Mouse (Mus musculus): ENCODE measurements around the gene Resp18. TPM values are rescaled to one million over a fixed set of nuclear protein-coding genes. Genes with fewer than 3 reads are reported as not detected.
A peak's percentile ranks its signal among the peaks of the same experiment; 100 is the strongest.

Gene Resp18
- polyA plus RNA-seq, 1 experiment, result not detected

- Histone ChIP-seq H3K4me3 (ENCODE audit: insufficient read depth, low read length) (no peak overlapping the region), H3K27ac (ENCODE audit: insufficient read depth, low read depth, low read length) (no peak overlapping the region), H3K4me1 (ENCODE audit: control insufficient read depth, insufficient read depth, low read length) (peaks cover 13% of the 10 kb centered on the region)
- TF ChIP-seq CTCF (IDR thresholded peaks at IDR 0.05; ENCODE audit: low read depth, low read length) (no peak), POLR2A (IDR thresholded peaks at IDR 0.05; ENCODE audit: borderline replicate concordance, low read depth, low read length) (no peak)
These were observed 25.2 kb downstream of the Resp18 start for GRCm38 (mm10) chr1:75253029-75253428.

GRCm38 (mm10) chr1:75252308-75252707 is 25.9 kb downstream of the Resp18 start:
- Histone ChIP-seq H3K4me1 (ENCODE audit: control insufficient read depth, insufficient read depth, low read length) (peaks cover 15% of the 10 kb centered on the region), H3K4me3 (ENCODE audit: insufficient read depth, low read length) (no peak overlapping the region), H3K27ac (ENCODE audit: insufficient read depth, low read depth, low read length) (no peak overlapping the region)
- TF ChIP-seq CTCF (IDR thresholded peaks at IDR 0.05; ENCODE audit: low read depth, low read length), result no peak
- TF ChIP-seq POLR2A (IDR thresholded peaks at IDR 0.05; ENCODE audit: borderline replicate concordance, low read depth, low read length), result no peak

- Histone ChIP-seq H3K27ac (ENCODE audit: insufficient read depth, low read depth, low read length) (no peak overlapping the region), H3K4me3 (ENCODE audit: insufficient read depth, low read length) (no peak overlapping the region)
- no peak for TF ChIP-seq POLR2A (IDR thresholded peaks at IDR 0.05; ENCODE audit: borderline replicate concordance, low read depth, low read length)
- peak; percentile 94 for TF ChIP-seq CTCF (IDR thresholded peaks at IDR 0.05; ENCODE audit: low read depth, low read length)
These were observed 26.9 kb downstream of the Resp18 start for GRCm38 (mm10) chr1:75251112-75251970.

DNA sequence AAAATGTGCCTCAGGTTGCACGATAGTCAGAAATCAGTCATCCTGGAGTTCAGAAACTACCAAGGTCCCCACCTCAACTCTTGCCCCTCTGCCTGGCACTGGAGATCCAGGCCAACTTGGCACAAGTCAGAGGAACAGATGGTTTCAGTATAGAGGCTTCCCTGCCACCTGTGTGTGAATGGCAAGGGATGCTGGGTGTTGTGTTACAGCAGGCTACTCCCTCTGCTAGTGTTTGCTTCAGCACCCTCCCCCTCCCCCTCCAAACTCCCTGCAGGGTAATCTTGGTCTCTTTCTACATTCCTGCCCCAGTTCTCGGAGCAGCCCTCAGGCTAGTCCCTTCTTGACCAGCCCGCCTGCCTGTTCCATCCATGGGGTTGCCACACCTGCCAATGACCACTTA is 27.7 kb downstream of the Resp18 start:
- no peak for TF ChIP-seq POLR2A (IDR thresholded peaks at IDR 0.05; ENCODE audit: borderline replicate concordance, low read depth, low read length)
- H3K4me3 ChIP-seq (ENCODE audit: insufficient read depth, low read length), result no peak overlapping the region
- no peak overlapping the region for H3K27ac ChIP-seq (ENCODE audit: insufficient read depth, low read depth, low read length)
- H3K4me1 ChIP-seq (ENCODE audit: control insufficient read depth, insufficient read depth, low read length), result peaks cover 15% of the 10 kb centered on the region

More at GRCm38 (mm10) chr1:75251112-75251970, 26.9 kb downstream of the Resp18 start:
- H3K4me1 ChIP-seq (ENCODE audit: control insufficient read depth, insufficient read depth, low read length), result peaks cover 15% of the 10 kb centered on the region

- Histone ChIP-seq H3K4me1 (ENCODE audit: control insufficient read depth, insufficient read depth, low read length) (peaks cover 15% of the 10 kb centered on the region), H3K4me3 (ENCODE audit: insufficient read depth, low read length) (no peak overlapping the region), H3K27ac (ENCODE audit: insufficient read depth, low read depth, low read length) (peak overlapping the region; percentile 9)
- TF ChIP-seq CTCF (IDR thresholded peaks at IDR 0.05; ENCODE audit: low read depth, low read length) (no peak), POLR2A (IDR thresholded peaks at IDR 0.05; ENCODE audit: borderline replicate concordance, low read depth, low read length) (no peak)
These were observed 30.0 kb downstream of the Resp18 start for GRCm38 (mm10) chr1:75248041-75248772.

GRCm38 (mm10) chr1:75247071-75247930 is 30.9 kb downstream of the Resp18 start:
- no peak for TF ChIP-seq POLR2A (IDR thresholded peaks at IDR 0.05; ENCODE audit: borderline replicate concordance, low read depth, low read length)
- no peak for TF ChIP-seq CTCF (IDR thresholded peaks at IDR 0.05; ENCODE audit: low read depth, low read length)
- H3K4me1 ChIP-seq (ENCODE audit: control insufficient read depth, insufficient read depth, low read length), result peaks cover 15% of the 10 kb centered on the region
- no peak overlapping the region for H3K27ac ChIP-seq (ENCODE audit: insufficient read depth, low read depth, low read length)
- no peak overlapping the region for H3K4me3 ChIP-seq (ENCODE audit: insufficient read depth, low read length)

DNA sequence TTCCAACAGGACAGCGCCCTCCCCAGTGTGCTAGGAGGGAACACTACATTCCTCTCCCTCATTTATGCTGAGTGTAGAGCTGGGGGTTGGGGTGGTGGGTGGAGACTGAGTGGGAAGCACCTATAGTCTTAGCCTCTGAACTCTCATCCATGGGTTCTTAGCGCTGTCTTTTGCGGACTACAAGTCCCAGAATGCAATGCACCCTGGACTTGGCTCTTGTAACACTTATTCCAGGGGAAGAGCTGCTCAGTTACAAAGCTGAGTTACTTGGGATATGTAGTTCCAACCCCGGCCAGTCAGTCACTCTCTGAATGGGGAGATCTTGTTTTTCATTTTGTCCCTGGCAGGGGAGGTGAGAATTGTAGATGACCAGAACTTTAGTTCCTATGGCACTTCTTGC is 33.4 kb downstream of the Resp18 start:
- TF ChIP-seq CTCF (IDR thresholded peaks at IDR 0.05; ENCODE audit: low read depth, low read length) (no peak), POLR2A (IDR thresholded peaks at IDR 0.05; ENCODE audit: borderline replicate concordance, low read depth, low read length) (no peak)
- Histone ChIP-seq H3K27ac (ENCODE audit: insufficient read depth, low read depth, low read length) (no peak overlapping the region), H3K4me1 (ENCODE audit: control insufficient read depth, insufficient read depth, low read length) (peaks cover 18% of the 10 kb centered on the region), H3K4me3 (ENCODE audit: insufficient read depth, low read length) (no peak overlapping the region)

DNA sequence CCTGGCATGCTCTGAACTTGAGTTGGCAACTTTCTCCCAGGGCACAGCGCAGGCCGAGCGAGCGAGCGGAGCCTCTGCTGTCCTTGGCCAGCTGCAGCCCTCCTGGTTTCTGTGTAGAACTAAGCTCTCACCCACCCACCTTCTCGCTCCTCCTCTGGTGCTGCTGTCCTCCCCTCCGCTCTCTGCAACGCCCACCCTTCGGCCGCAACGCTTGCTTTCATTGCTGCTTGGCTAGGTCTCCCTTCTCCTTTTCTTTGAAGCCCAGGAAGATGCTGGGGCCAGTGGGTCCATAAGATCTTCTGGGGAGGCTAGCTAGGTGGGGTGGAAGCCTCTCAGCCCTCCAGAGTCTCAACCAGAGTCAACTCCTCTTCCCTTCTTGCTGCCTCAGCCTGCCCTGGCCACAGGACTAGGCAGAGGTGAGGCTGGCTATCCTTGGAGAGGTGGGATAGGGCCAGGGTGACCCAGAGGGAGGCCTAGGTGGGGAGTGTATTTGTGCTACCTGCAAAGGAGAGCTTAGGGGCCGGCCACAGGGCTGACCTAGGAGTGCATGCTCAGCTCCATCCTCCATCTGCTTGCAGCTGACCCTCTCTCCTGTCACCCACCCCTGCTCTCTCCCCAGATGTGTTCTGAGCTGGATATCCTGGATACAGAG is 33.9 kb downstream of the Resp18 start:
- Histone ChIP-seq H3K27ac (ENCODE audit: insufficient read depth, low read depth, low read length) (no peak overlapping the region), H3K4me1 (ENCODE audit: control insufficient read depth, insufficient read depth, low read length) (peaks cover 18% of the 10 kb centered on the region), H3K4me3 (ENCODE audit: insufficient read depth, low read length) (no peak overlapping the region)
- TF ChIP-seq CTCF (IDR thresholded peaks at IDR 0.05; ENCODE audit: low read depth, low read length) (no peak), POLR2A (IDR thresholded peaks at IDR 0.05; ENCODE audit: borderline replicate concordance, low read depth, low read length) (no peak)

DNA sequence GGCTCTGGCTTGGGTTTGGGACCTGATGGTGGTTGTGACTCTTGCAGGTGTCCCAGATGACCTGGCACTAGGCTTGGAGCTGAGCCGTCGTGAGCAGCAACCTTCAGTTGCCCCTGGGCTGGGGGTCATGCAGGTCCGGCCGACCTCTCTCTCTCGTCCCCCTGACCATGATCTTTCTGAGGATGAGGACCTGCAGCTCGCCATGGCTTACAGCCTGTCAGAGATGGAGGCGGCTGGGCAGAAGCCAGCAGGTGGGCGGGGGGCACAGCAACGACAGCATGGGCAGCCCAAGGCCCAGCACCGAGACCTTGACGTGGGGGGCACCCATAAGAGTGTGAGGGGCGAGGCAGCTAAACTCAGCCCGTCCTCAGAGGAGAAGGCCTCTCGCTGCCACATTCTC is 34.8 kb downstream of the Resp18 start:
- TF ChIP-seq CTCF (IDR thresholded peaks at IDR 0.05; ENCODE audit: low read depth, low read length), result no peak
- TF ChIP-seq POLR2A (IDR thresholded peaks at IDR 0.05; ENCODE audit: borderline replicate concordance, low read depth, low read length), result no peak
- Histone ChIP-seq H3K27ac (ENCODE audit: insufficient read depth, low read depth, low read length) (no peak overlapping the region), H3K4me1 (ENCODE audit: control insufficient read depth, insufficient read depth, low read length) (peaks cover 12% of the 10 kb centered on the region), H3K4me3 (ENCODE audit: insufficient read depth, low read length) (no peak overlapping the region)

All from bone marrow macrophage, adult 2 months (primary cell).